Mouse (Mus musculus) heart, adult 2 months (tissue): ENCODE data around the gene Wdr5. TPM values are rescaled to one million over a fixed set of nuclear protein-coding genes. Genes with fewer than 3 reads are reported as not detected.
A peak's percentile ranks its signal among the peaks of the same experiment; 100 is the strongest.

ENCODE experiments used
- DNase-seq, 2 experiments: peaks; one replicate each; pipeline ENCODE4 v3.0.0; 2021
- H3K27ac ChIP-seq: fragments of 200-600 bp; 2 replicates; pipeline ENCODE4 v1.8.1; 2022
- H3K27me3 ChIP-seq: fragments of 200-500 bp; 2 replicates; pipeline ENCODE4 v1.6.1; 2012; ENCODE audit warnings: mild to moderate bottlenecking, low read length, inconsistent platforms, mixed read lengths; ENCODE audit not compliant: control insufficient read depth, insufficient read depth
- H3K36me3 ChIP-seq: fragments of 200-500 bp; 2 replicates; pipeline ENCODE4 v1.6.1; 2012; ENCODE audit warnings: low read length, inconsistent platforms; ENCODE audit not compliant: control insufficient read depth, insufficient read depth
- H3K4me1 ChIP-seq: fragments of 200-500 bp; 2 replicates; pipeline ENCODE4 v1.6.1; 2011; ENCODE audit warnings: low read length; ENCODE audit not compliant: control insufficient read depth, insufficient read depth
- H3K4me3 ChIP-seq: fragments of 200-600 bp; 2 replicates; pipeline ENCODE4 v1.8.1; 2022
- H3K79me2 ChIP-seq: fragments of 200-500 bp; replicated peaks from 2 replicates; pipeline ENCODE4 v1.6.1; 2012; ENCODE audit warnings: mild to moderate bottlenecking, inconsistent platforms, low read length, moderate library complexity, mixed read lengths; ENCODE audit not compliant: control insufficient read depth, insufficient read depth
- H3K9ac ChIP-seq: fragments of 200-500 bp; 2 replicates; pipeline ENCODE4 v1.6.1; 2012; ENCODE audit warnings: low read depth, mild to moderate bottlenecking, control low read depth, inconsistent platforms, low read length, mixed read lengths
- CTCF ChIP-seq: fragments of 200-600 bp; IDR thresholded peaks from 2 replicates; pipeline ENCODE4 v1.8.1; 2022; ENCODE audit warnings: antibody characterized with exemption, mild to moderate bottlenecking, moderate library complexity
- EP300 ChIP-seq: fragments of 200-500 bp; IDR thresholded peaks from 2 replicates; pipeline ENCODE4 v1.6.1; 2011; ENCODE audit warnings: low read depth, low read length, control low read depth; ENCODE audit not compliant: insufficient read depth
- POLR2A ChIP-seq: fragments of 200-500 bp; IDR thresholded peaks from 2 replicates; pipeline ENCODE4 v1.6.1; 2011; ENCODE audit warnings: mild to moderate bottlenecking, low read depth, low read length, control low read depth; ENCODE audit not compliant: insufficient read depth
- WGBS: fragments of 180-500 bp; shearing (Covaris S2); methylation state at CpG from one replicate; pipeline ENCODE4 v1.1.7; 2018; 5-methylcytosine and 5-hydroxymethylcytosine counted together
- intact Hi-C: fragments of 180-260 bp; cut with DNase I; formaldehyde crosslinking; loops from one replicate; pipeline ENCODE4 v1.15.1; 2025
- polyA plus RNA-seq: library from polyadenylated mRNA; depleted of rRNA; stranded (reverse); fragments of >200 nt; gene quantifications from 2 replicates; pipeline ENCODE4 v1.2.3, GENCODE M21; 2012
- total RNA-seq, 2 experiments: library from RNA; stranded (reverse); gene quantifications; 2 replicates each; pipeline ENCODE4 v1.2.3; 2021

Gene Wdr5
- total and polyA plus RNA-seq, 3 experiments, result 18.6 to 24.8 (median 24.0) TPM

GRCm38 (mm10) chr2:27473911-27474310 is 41.0 kb upstream of the Wdr5 start:
- peaks cover 11% of the 10 kb centered on the region for H3K79me2 ChIP-seq
- no peaks in the 10 kb centered on the region; the same call in 1 of the 2 replicates for H3K27me3 ChIP-seq
- H3K4me1 ChIP-seq, result peaks cover 27% of the 10 kb centered on the region
- no peak for TF ChIP-seq EP300
- TF ChIP-seq POLR2A, result no peak
- no peak for TF ChIP-seq CTCF
- H3K36me3 ChIP-seq, result no peaks in the 10 kb centered on the region; the same call in 1 of the 2 replicates
- intact Hi-C loops, result loop anchor here (2.0 kb wide), 1 partner anchor 41 kb away; the partner anchor contains the start of gene Wdr5
- 21% methylated on average over 4 of the region's 4 CpGs for WGBS
- no peak overlapping the region for H3K27ac ChIP-seq
- peak overlapping the region; percentile 30 for H3K9ac ChIP-seq
- H3K4me3 ChIP-seq, result no peak overlapping the region; the same call in 1 of the 2 replicates
- DNase-seq, result no peak

- no peaks in the 10 kb centered on the region; the same call in 1 of the 2 replicates for H3K27me3 ChIP-seq
- under 1% methylated on average over 84 of the region's 84 CpGs for WGBS
- TF ChIP-seq EP300 (no peak), POLR2A (no peak), CTCF (no peak)
- no peaks in the 10 kb centered on the region; the same call in 1 of the 2 replicates for H3K36me3 ChIP-seq
- peak overlapping the region; percentile 86 for H3K27ac ChIP-seq
- intact Hi-C loops, result loop anchor here (2.0 kb wide), 1 partner anchor 40 kb away; the partner anchor contains the start of gene Wdr5
- H3K79me2 ChIP-seq, result peaks cover 11% of the 10 kb centered on the region
- peaks cover 27% of the 10 kb centered on the region for H3K4me1 ChIP-seq
- peak overlapping the region; percentile 94 for H3K9ac ChIP-seq
- DNase-seq, result peak; percentile 31 to 70
- H3K4me3 ChIP-seq, result peak overlapping the region; percentile 92
Observed at GRCm38 (mm10) chr2:27474621-27475484, 40.1 kb upstream of the Wdr5 start.

DNA sequence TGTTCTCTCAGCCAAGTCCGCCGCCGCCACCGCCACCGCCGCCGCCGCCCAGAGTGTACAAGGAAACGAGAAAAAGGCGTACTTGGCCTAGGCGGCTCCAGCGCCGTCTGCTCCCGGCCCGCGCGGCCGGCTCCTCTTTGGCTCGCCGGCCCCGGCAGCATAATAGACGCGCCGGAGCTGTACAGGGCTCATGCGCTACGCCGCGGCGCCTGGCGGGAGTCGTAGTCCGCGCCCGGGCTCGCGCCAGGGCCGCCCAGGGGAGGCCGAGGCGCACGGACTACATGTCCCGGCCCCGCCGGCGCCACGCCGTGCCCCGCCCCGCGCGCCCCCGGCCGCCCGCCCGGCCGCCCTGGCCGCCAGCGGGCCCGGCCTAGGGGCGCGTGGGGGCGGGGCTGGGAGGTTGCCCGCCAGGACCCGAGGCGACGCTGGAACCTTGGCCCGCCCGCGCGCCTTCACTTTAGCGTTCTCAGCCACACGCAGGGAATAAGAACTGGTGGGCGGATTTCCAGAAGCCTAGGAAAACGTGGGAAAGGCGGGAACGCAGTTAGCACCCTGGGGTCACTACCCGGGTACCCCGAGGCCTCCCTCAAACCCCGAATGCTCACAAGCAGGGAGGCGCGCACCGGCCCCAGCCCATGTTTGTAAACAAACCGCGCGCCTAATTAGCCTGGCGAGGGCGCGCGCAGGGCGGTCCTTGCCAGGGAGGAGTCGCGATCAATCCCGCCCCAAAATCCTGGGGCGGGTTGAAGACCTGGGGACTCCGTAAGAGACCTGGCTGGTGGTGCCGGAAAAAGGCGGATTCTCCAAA is 39.3 kb upstream of the Wdr5 start:
- Histone ChIP-seq H3K4me3 (peak overlapping the region; percentile 99), H3K79me2 (peaks cover 11% of the 10 kb centered on the region), H3K36me3 (no peaks in the 10 kb centered on the region; the same call in 1 of the 2 replicates), H3K27ac (peak overlapping the region; percentile 99), H3K9ac (peak overlapping the region; percentile 94), H3K27me3 (no peaks in the 10 kb centered on the region; the same call in 1 of the 2 replicates), H3K4me1 (peaks cover 22% of the 10 kb centered on the region)
- intact Hi-C loops, result loop anchor here (2.0 kb wide), 1 partner anchor 39 kb away; the partner anchor contains the start of gene Wdr5
- under 1% methylated on average over 95 of the region's 96 CpGs for WGBS
- no peak for TF ChIP-seq EP300
- peak; percentile 80; the same call in 1 of the 2 replicates for TF ChIP-seq POLR2A
- TF ChIP-seq CTCF, result no peak
- peak; percentile 93 to 98 for DNase-seq

- TF ChIP-seq POLR2A (no peak), CTCF (no peak), EP300 (no peak)
- peak overlapping the region; percentile 99 for H3K4me3 ChIP-seq
- peak overlapping the region; percentile 86 for H3K9ac ChIP-seq
- no peak for DNase-seq
- 21% methylated on average over 11 of the region's 11 CpGs for WGBS
- intact Hi-C loops, result no loop called here
- peaks cover 10% of the 10 kb centered on the region for H3K79me2 ChIP-seq
- H3K27me3 ChIP-seq, result no peaks in the 10 kb centered on the region; the same call in 1 of the 2 replicates
- peaks cover 16% of the 10 kb centered on the region for H3K4me1 ChIP-seq
- peak overlapping the region; percentile 99 for H3K27ac ChIP-seq
- H3K36me3 ChIP-seq, result no peaks in the 10 kb centered on the region; the same call in 1 of the 2 replicates
Observed at GRCm38 (mm10) chr2:27476303-27477192, 38.4 kb upstream of the Wdr5 start.

- Histone ChIP-seq H3K27me3 (no peaks in the 10 kb centered on the region; the same call in 1 of the 2 replicates), H3K79me2 (peaks cover 3% of the 10 kb centered on the region), H3K27ac (peak overlapping the region; percentile 26; the same call in 1 of the 2 replicates), H3K4me1 (peaks cover 3% of the 10 kb centered on the region), H3K9ac (no peak overlapping the region), H3K36me3 (no peaks in the 10 kb centered on the region), H3K4me3 (no peak overlapping the region)
- WGBS, result 30% methylated on average over 4 of the region's 4 CpGs
- TF ChIP-seq EP300, result no peak
- no peak for TF ChIP-seq POLR2A
- TF ChIP-seq CTCF, result no peak
- DNase-seq, result no peak
- intact Hi-C loops, result no loop called here
Observed at GRCm38 (mm10) chr2:27479821-27480220, 35.1 kb upstream of the Wdr5 start.
